Mouse (Mus musculus) kidney, adult 2 months (tissue): ENCODE data around the gene Gtf2b.

ENCODE experiments used
- CTCF ChIP-seq: fragments of 200-500 bp; conservative IDR thresholded peaks from 2 replicates; pipeline ENCODE4 v1.5.1; 2011; ENCODE audit warnings: low read depth, mild to moderate bottlenecking, control low read depth, low read length, moderate library complexity, mixed read lengths; ENCODE audit not compliant: insufficient read depth, insufficient read length
- POLR2A ChIP-seq: fragments of 200-500 bp; IDR thresholded peaks from one replicate; pipeline ENCODE4 v1.6.1; 2011; ENCODE audit warnings: low read depth, low read length, control low read depth

- TF ChIP-seq CTCF (no peak), POLR2A (no peak)
Observed at GRCm38 (mm10) chr3:142817506-142817905, 52.7 kb downstream of the Gtf2b start.
